Mouse (Mus musculus): ENCODE measurements around the gene Tat. TPM values are rescaled to one million over a fixed set of nuclear protein-coding genes. Genes with fewer than 3 reads are reported as not detected.
A peak's percentile ranks its signal among the peaks of the same experiment; 100 is the strongest.

The Tat gene
- 0.61 and 2.6 TPM in 2 replicates for polyA plus RNA-seq (2012; rRNA removed)

GRCm38 (mm10) chr8:109990224-109990623 is at the start of gene Tat:
Gene Tat, plus strand, starts transcription at chr8:109990437.
- no peak for DNase-seq
- Histone ChIP-seq H3K4me1 (replicated peaks; ENCODE audit: control insufficient read depth, insufficient read depth, low read length) (no peaks in the 10 kb centered on the region), H3K27ac (ENCODE audit: control insufficient read depth, insufficient read depth, low read length) (no peak within 1 kb of the TSS), H3K4me3 (ENCODE audit: control insufficient read depth, insufficient read depth, low read length) (no peak within 1 kb of the TSS), H3K36me3 (ENCODE audit: control insufficient read depth, insufficient read depth, low read length) (no peaks in the 10 kb centered on the region), H3K27me3 (ENCODE audit: control insufficient read depth, insufficient read depth, low read length) (no peaks in the 10 kb centered on the region)
- TF ChIP-seq POLR2A (IDR thresholded peaks at IDR 0.05; ENCODE audit: control insufficient read depth, extremely low read depth, insufficient read depth, low read length, poor library complexity) (no peak), CTCF (IDR thresholded peaks at IDR 0.05; ENCODE audit: borderline replicate concordance, control insufficient read depth, extremely low read depth, insufficient read depth, low read length, poor library complexity) (no peak)
- WGBS = 86% methylated on average over 8 of the region's 8 CpGs

- no peak overlapping the region for H3K4me3 ChIP-seq (ENCODE audit: control insufficient read depth, insufficient read depth, low read length)
- H3K27me3 ChIP-seq (ENCODE audit: control insufficient read depth, insufficient read depth, low read length) = no peaks in the 10 kb centered on the region
- no peak for DNase-seq
- WGBS = 91% methylated on average over 2 of the region's 2 CpGs
- H3K4me1 ChIP-seq (replicated peaks; ENCODE audit: control insufficient read depth, insufficient read depth, low read length) = no peaks in the 10 kb centered on the region
- no peaks in the 10 kb centered on the region for H3K36me3 ChIP-seq (ENCODE audit: control insufficient read depth, insufficient read depth, low read length)
- TF ChIP-seq POLR2A (IDR thresholded peaks at IDR 0.05; ENCODE audit: control insufficient read depth, extremely low read depth, insufficient read depth, low read length, poor library complexity) (no peak), CTCF (IDR thresholded peaks at IDR 0.05; ENCODE audit: borderline replicate concordance, control insufficient read depth, extremely low read depth, insufficient read depth, low read length, poor library complexity) (no peak)
- H3K27ac ChIP-seq (ENCODE audit: control insufficient read depth, insufficient read depth, low read length) = no peak overlapping the region
Observed at GRCm38 (mm10) chr8:109941606-109942360, 48.5 kb upstream of the Tat start.

- no peaks in the 10 kb centered on the region for H3K4me1 ChIP-seq (replicated peaks; ENCODE audit: control insufficient read depth, insufficient read depth, low read length)
- 90% methylated on average over 9 of the region's 9 CpGs for WGBS
- DNase-seq = no peak
- H3K4me3 ChIP-seq (ENCODE audit: control insufficient read depth, insufficient read depth, low read length) = no peak overlapping the region
- H3K36me3 ChIP-seq (ENCODE audit: control insufficient read depth, insufficient read depth, low read length) = no peaks in the 10 kb centered on the region
- H3K27ac ChIP-seq (ENCODE audit: control insufficient read depth, insufficient read depth, low read length) = no peak overlapping the region
- TF ChIP-seq POLR2A (IDR thresholded peaks at IDR 0.05; ENCODE audit: control insufficient read depth, extremely low read depth, insufficient read depth, low read length, poor library complexity) (no peak), CTCF (IDR thresholded peaks at IDR 0.05; ENCODE audit: borderline replicate concordance, control insufficient read depth, extremely low read depth, insufficient read depth, low read length, poor library complexity) (no peak)
- H3K27me3 ChIP-seq (ENCODE audit: control insufficient read depth, insufficient read depth, low read length) = no peaks in the 10 kb centered on the region
Observed at GRCm38 (mm10) chr8:109945153-109945632, 45.0 kb upstream of the Tat start.

- Histone ChIP-seq H3K4me1 (replicated peaks; ENCODE audit: control insufficient read depth, insufficient read depth, low read length) (no peaks in the 10 kb centered on the region), H3K36me3 (ENCODE audit: control insufficient read depth, insufficient read depth, low read length) (no peaks in the 10 kb centered on the region), H3K27ac (ENCODE audit: control insufficient read depth, insufficient read depth, low read length) (no peak overlapping the region), H3K27me3 (ENCODE audit: control insufficient read depth, insufficient read depth, low read length) (no peaks in the 10 kb centered on the region), H3K4me3 (ENCODE audit: control insufficient read depth, insufficient read depth, low read length) (no peak overlapping the region)
- no peak for DNase-seq
- TF ChIP-seq CTCF (IDR thresholded peaks at IDR 0.05; ENCODE audit: borderline replicate concordance, control insufficient read depth, extremely low read depth, insufficient read depth, low read length, poor library complexity) (no peak), POLR2A (IDR thresholded peaks at IDR 0.05; ENCODE audit: control insufficient read depth, extremely low read depth, insufficient read depth, low read length, poor library complexity) (no peak)
- 86% methylated on average over 7 of the region's 7 CpGs for WGBS
Observed at GRCm38 (mm10) chr8:109945694-109946093, 44.5 kb upstream of the Tat start.

GRCm38 (mm10) chr8:109946272-109946671 is 44.0 kb upstream of the Tat start:
- Histone ChIP-seq H3K4me1 (replicated peaks; ENCODE audit: control insufficient read depth, insufficient read depth, low read length) (no peaks in the 10 kb centered on the region), H3K27ac (ENCODE audit: control insufficient read depth, insufficient read depth, low read length) (no peak overlapping the region), H3K27me3 (ENCODE audit: control insufficient read depth, insufficient read depth, low read length) (no peaks in the 10 kb centered on the region), H3K36me3 (ENCODE audit: control insufficient read depth, insufficient read depth, low read length) (no peaks in the 10 kb centered on the region), H3K4me3 (ENCODE audit: control insufficient read depth, insufficient read depth, low read length) (no peak overlapping the region)
- WGBS = 96% methylated on average over 7 of the region's 7 CpGs
- DNase-seq = no peak
- TF ChIP-seq POLR2A (IDR thresholded peaks at IDR 0.05; ENCODE audit: control insufficient read depth, extremely low read depth, insufficient read depth, low read length, poor library complexity) (no peak), CTCF (IDR thresholded peaks at IDR 0.05; ENCODE audit: borderline replicate concordance, control insufficient read depth, extremely low read depth, insufficient read depth, low read length, poor library complexity) (no peak)

GRCm38 (mm10) chr8:109947447-109948284 is 42.6 kb upstream of the Tat start:
- Histone ChIP-seq H3K4me1 (replicated peaks; ENCODE audit: control insufficient read depth, insufficient read depth, low read length) (no peaks in the 10 kb centered on the region), H3K4me3 (ENCODE audit: control insufficient read depth, insufficient read depth, low read length) (no peak overlapping the region), H3K27ac (ENCODE audit: control insufficient read depth, insufficient read depth, low read length) (no peak overlapping the region), H3K36me3 (ENCODE audit: control insufficient read depth, insufficient read depth, low read length) (no peaks in the 10 kb centered on the region), H3K27me3 (ENCODE audit: control insufficient read depth, insufficient read depth, low read length) (no peaks in the 10 kb centered on the region)
- peak; percentile 46; the same call in 1 of the 2 replicates for TF ChIP-seq CTCF (IDR thresholded peaks at IDR 0.05; ENCODE audit: borderline replicate concordance, control insufficient read depth, extremely low read depth, insufficient read depth, low read length, poor library complexity)
- TF ChIP-seq POLR2A (IDR thresholded peaks at IDR 0.05; ENCODE audit: control insufficient read depth, extremely low read depth, insufficient read depth, low read length, poor library complexity) = no peak
- no peak for DNase-seq
- 7% methylated on average over 26 of the region's 26 CpGs for WGBS

All from thymus, adult 2 months (tissue).